Comparison of ENCODE assay signal across 14 mouse cellular contexts in genomic region chr10:5522904-5523303, GRCm38 (mm10).
"Had no signal": no experiment of that assay in that cellular context is flagged by ENCODE, and none has a peak within 500 bp of the region (broad histone marks: within the 10 kb centered on the region; RNA-seq: fewer than 3 reads in every experiment).

No protein-coding gene starts in this region.

- ATAC-seq: midbrain, embryonic 16.5 days had no signal

- H3K27me3 ChIP-seq: liver, embryonic 15.5 days; lung, embryonic 15.5 days; megakaryocyte, embryonic 14.5 days; neural tube, embryonic 13.5 days; stomach, embryonic 15.5 days had no signal

- H3K4me1 ChIP-seq: limb, embryonic 10.5 days; liver, embryonic 15.5 days; lung, embryonic 15.5 days; neural tube, embryonic 13.5 days; stomach, embryonic 15.5 days had no signal

- H3K27ac ChIP-seq: layer of hippocampus, adult 2 months; limb, embryonic 10.5 days; liver, embryonic 15.5 days; lung, embryonic 15.5 days; macrophage; neural tube, embryonic 13.5 days; stomach, embryonic 15.5 days had no signal

- H3K9me3 ChIP-seq: limb, embryonic 10.5 days; liver, embryonic 15.5 days; lung, embryonic 15.5 days; megakaryocyte, embryonic 14.5 days; neural tube, embryonic 13.5 days; stomach, embryonic 15.5 days had no signal

- DNase-seq: kidney, adult 18-20 months; kidney, postnatal 36 days; right cerebral cortex, postnatal 14 days; thymus, adult 2 months; thymus, postnatal 25 days had no signal

- H3K36me3 ChIP-seq: limb, embryonic 10.5 days; liver, embryonic 15.5 days; lung, embryonic 15.5 days; neural tube, embryonic 13.5 days; stomach, embryonic 15.5 days had no signal

- H3K9ac ChIP-seq: liver, embryonic 15.5 days; lung, embryonic 15.5 days; neural tube, embryonic 13.5 days; stomach, embryonic 15.5 days had no signal

- H3K4me3 ChIP-seq: layer of hippocampus, adult 2 months; limb, embryonic 10.5 days; liver, embryonic 15.5 days; lung, embryonic 15.5 days; megakaryocyte, embryonic 14.5 days; neural tube, embryonic 13.5 days; stomach, embryonic 15.5 days had no signal
